Mouse (Mus musculus): ENCODE results near the gene Cpsf4.
"Not testable (repeated sequence)": the region's sequence is repeated elsewhere in the genome, so short reads cannot be mapped to it uniquely, and the experiment has no call there.

Cpsf4 gene

GRCm38 (mm10) chr5:145178461-145178980, 11.5 kb downstream of the Cpsf4 start:
- no peak for DNase-seq (ENCODE audit: low spot score)

- DNase-seq (ENCODE audit: low spot score), result no peak
Observed at GRCm38 (mm10) chr5:145185244-145185643, 18.2 kb downstream of the Cpsf4 start.

- DNase-seq (ENCODE audit: low spot score), result no peak
Observed at GRCm38 (mm10) chr5:145189416-145189815, 22.4 kb downstream of the Cpsf4 start.

- no peak for DNase-seq (ENCODE audit: low spot score)
Observed at GRCm38 (mm10) chr5:145190373-145190772, 23.4 kb downstream of the Cpsf4 start.

GRCm38 (mm10) chr5:145190875-145191798, 24.1 kb downstream of the Cpsf4 start:
- peak; percentile 80 for DNase-seq (ENCODE audit: low spot score)

- DNase-seq (ENCODE audit: low spot score), result no peak
Observed at GRCm38 (mm10) chr5:145191962-145192361, 24.9 kb downstream of the Cpsf4 start, which contains the start of gene Atp5j2. TSS of gene Atp5j2 (minus strand) at chr5:145192062.

- DNase-seq (ENCODE audit: low spot score), result no peak
Observed at GRCm38 (mm10) chr5:145200387-145200786, 33.4 kb downstream of the Cpsf4 start.

GRCm38 (mm10) chr5:145201321-145201991, 34.4 kb downstream of the Cpsf4 start, which contains the start of gene Zkscan14:
TSS of gene Zkscan14 (minus strand) at chr5:145201868.
- DNase-seq (ENCODE audit: low spot score), result peak; percentile 47

GRCm38 (mm10) chr5:145202446-145202845, 35.4 kb downstream of the Cpsf4 start:
- DNase-seq (ENCODE audit: low spot score), result no peak

- DNase-seq (ENCODE audit: low spot score), result peak; percentile 98
Observed at GRCm38 (mm10) chr5:145203936-145204691, 37.1 kb downstream of the Cpsf4 start, which contains the start of gene Zkscan5. TSS of gene Zkscan5 (plus strand) at chr5:145204562.

- no peak for DNase-seq (ENCODE audit: low spot score)
Observed at GRCm38 (mm10) chr5:145205041-145205440, 38.0 kb downstream of the Cpsf4 start.

GRCm38 (mm10) chr5:145207385-145207784, 40.4 kb downstream of the Cpsf4 start:
- no peak for DNase-seq (ENCODE audit: low spot score)

- DNase-seq (ENCODE audit: low spot score), result no peak
Observed at GRCm38 (mm10) chr5:145207954-145208353, 40.9 kb downstream of the Cpsf4 start.

GRCm38 (mm10) chr5:145208391-145208790, 41.4 kb downstream of the Cpsf4 start:
- DNase-seq (ENCODE audit: low spot score), result not testable (repeated sequence)

- DNase-seq (ENCODE audit: low spot score), result no peak
Observed at GRCm38 (mm10) chr5:145211340-145211739, 44.3 kb downstream of the Cpsf4 start.

- DNase-seq (ENCODE audit: low spot score), result no peak
Observed at GRCm38 (mm10) chr5:145212216-145212615, 45.2 kb downstream of the Cpsf4 start.

- DNase-seq (ENCODE audit: low spot score), result no peak
Observed at GRCm38 (mm10) chr5:145213505-145213904, 46.5 kb downstream of the Cpsf4 start.

GRCm38 (mm10) chr5:145214679-145215078, 47.7 kb downstream of the Cpsf4 start:
- no peak for DNase-seq (ENCODE audit: low spot score)

GRCm38 (mm10) chr5:145217746-145218145, 50.7 kb downstream of the Cpsf4 start:
- no peak for DNase-seq (ENCODE audit: low spot score)

GRCm38 (mm10) chr5:145218206-145218605, 51.2 kb downstream of the Cpsf4 start:
- DNase-seq (ENCODE audit: low spot score), result no peak

GRCm38 (mm10) chr5:145218671-145219070, 51.7 kb downstream of the Cpsf4 start:
- no peak for DNase-seq (ENCODE audit: low spot score)

GRCm38 (mm10) chr5:145219981-145220380, 53.0 kb downstream of the Cpsf4 start:
- no peak for DNase-seq (ENCODE audit: low spot score)

All from ovary, adult 18-20 months (tissue).